Comparison of ENCODE assay signal across 17 mouse cellular contexts in the genomic region with DNA sequence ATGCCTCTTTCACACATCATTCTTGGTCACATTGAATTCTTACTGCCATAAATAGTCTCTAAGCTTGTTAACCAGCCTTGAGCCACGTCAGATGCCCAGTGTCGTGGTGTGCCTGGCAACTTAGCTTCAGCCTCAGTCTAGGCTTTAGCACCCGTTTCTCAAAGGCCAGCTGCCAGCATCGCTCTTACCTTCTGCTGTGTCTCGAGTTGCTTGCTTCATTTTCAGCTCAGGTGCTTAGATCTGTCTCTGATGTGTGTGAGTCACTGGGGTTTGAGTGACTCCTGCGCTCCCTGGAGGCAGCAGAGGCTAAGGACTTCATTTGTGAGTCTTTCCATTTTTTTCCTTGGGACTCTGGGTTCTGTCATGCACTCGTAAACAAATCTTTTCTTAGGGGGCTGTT.
DNase-seq lines count a peak whose midpoint lies in the region; ATAC-seq and TF ChIP-seq lines count a peak whose summit lies in the region.
"Had no signal": no experiment of that assay in that cellular context is flagged by ENCODE, and none has a peak within 500 bp of the region (broad histone marks: within the 10 kb centered on the region; RNA-seq: fewer than 3 reads in every experiment).

No protein-coding gene starts in this region.

- DNase-seq in lung, postnatal 0 days (ENCODE audit: low spot score), result no peak
- no peak for DNase-seq in lung, adult 2 months
- peak; percentile 66 for DNase-seq in thymus, postnatal 4 days
- DNase-seq in adrenal gland, adult 2 months, result no peak
- DNase-seq: adrenal gland, adult 8-10 months; cerebellum, adult 11 months; cerebellum, postnatal 14 days; liver; liver, postnatal 0 days; lung, postnatal 36 days had no signal

- TF ChIP-seq EP300 in lung, postnatal 0 days (IDR thresholded peaks at IDR 0.05), result no peak

- TF ChIP-seq POLR2A in lung, adult 2 months (IDR thresholded peaks at IDR 0.05; ENCODE audit: borderline replicate concordance, extremely low read depth, low read depth, low read length), result no peak
- no peak for TF ChIP-seq POLR2A in olfactory bulb, adult 2 months (IDR thresholded peaks at IDR 0.05; ENCODE audit: insufficient read depth, low read depth, low read length)

- H3K4me2 ChIP-seq in heart, embryonic 16.5 days (ENCODE audit: low read depth, low read length), result no peak overlapping the region
- H3K4me2 ChIP-seq in heart, embryonic 12.5 days, result no peak overlapping the region
- H3K4me2 ChIP-seq in lung, postnatal 0 days (replicated peaks; ENCODE audit: low read depth, low read length), result no peak overlapping the region
- H3K4me2 ChIP-seq: neural tube, embryonic 12.5 days had no signal

- H3K4me1 ChIP-seq in heart, embryonic 16.5 days (ENCODE audit: control insufficient read depth, insufficient read depth, low read length), result peaks cover 29% of the 10 kb centered on the region
- peaks cover 39% of the 10 kb centered on the region for H3K4me1 ChIP-seq in heart, embryonic 12.5 days (replicated peaks)
- no peaks in the 10 kb centered on the region for H3K4me1 ChIP-seq in lung, postnatal 0 days (ENCODE audit: insufficient read depth, low read depth, low read length)
- H3K4me1 ChIP-seq in lung, adult 2 months (ENCODE audit: control insufficient read depth, insufficient read depth, low read length), result no peaks in the 10 kb centered on the region
- H3K4me1 ChIP-seq in olfactory bulb, adult 2 months (ENCODE audit: control insufficient read depth, insufficient read depth, low read length), result peaks cover 27% of the 10 kb centered on the region
- H3K4me1 ChIP-seq: neural tube, embryonic 12.5 days had no signal

- H3K36me3 ChIP-seq in heart, embryonic 16.5 days (ENCODE audit: control insufficient read depth, insufficient read depth), result no peaks in the 10 kb centered on the region
- H3K36me3 ChIP-seq in heart, embryonic 12.5 days, result 0 out of 2 replicates have a peak, but pooled peaks cover 1% of the 10 kb centered on the region
- no peaks in the 10 kb centered on the region for H3K36me3 ChIP-seq in lung, postnatal 0 days (ENCODE audit: insufficient read depth, low read length)

- H3K27me3 ChIP-seq in heart, embryonic 16.5 days (ENCODE audit: control insufficient read depth, insufficient read depth, low read length), result no peaks in the 10 kb centered on the region
- no peaks in the 10 kb centered on the region for H3K27me3 ChIP-seq in heart, embryonic 12.5 days (replicated peaks)
- H3K27me3 ChIP-seq in lung, postnatal 0 days (replicated peaks; ENCODE audit: insufficient read depth, low read length), result no peaks in the 10 kb centered on the region
- H3K27me3 ChIP-seq: neural tube, embryonic 12.5 days had no signal

- peak overlapping the region; percentile 49; the same call in 1 of the 2 replicates for H3K9ac ChIP-seq in heart, embryonic 16.5 days (ENCODE audit: low read length)
- H3K9ac ChIP-seq in heart, embryonic 12.5 days, result no peak overlapping the region
- no peak overlapping the region for H3K9ac ChIP-seq in lung, postnatal 0 days (replicated peaks; ENCODE audit: low read depth)
- H3K9ac ChIP-seq: liver, postnatal 0 days; neural tube, embryonic 12.5 days had no signal

- peak overlapping the region; percentile 61 for H3K27ac ChIP-seq in heart, embryonic 16.5 days (ENCODE audit: low read length)
- no peak overlapping the region for H3K27ac ChIP-seq in heart, embryonic 12.5 days (ENCODE audit: poor library complexity, severe bottlenecking)
- no peak overlapping the region for H3K27ac ChIP-seq in lung, postnatal 0 days (ENCODE audit: low read length)
- peak overlapping the region; percentile 80 for H3K27ac ChIP-seq in olfactory bulb, adult 2 months (ENCODE audit: insufficient read depth, low read depth, low read length)
- H3K27ac ChIP-seq: embryonic facial prominence, embryonic 10.5 days; hindbrain, embryonic 10.5 days; neural tube, embryonic 12.5 days had no signal

- no peak for ATAC-seq in heart, embryonic 16.5 days (replicated peaks; ENCODE audit: extremely low read depth, insufficient read depth, low FRiP score)
- no peak for ATAC-seq in heart, embryonic 12.5 days (ENCODE audit: insufficient number of reproducible peaks, low FRiP score)
- no peak for ATAC-seq in lung, postnatal 0 days
- ATAC-seq: forebrain, embryonic 14.5 days; liver, postnatal 0 days had no signal

- WGBS in heart, embryonic 16.5 days, result 49% methylated on average over 7 of the region's 7 CpGs
- WGBS in heart, embryonic 12.5 days, result 75% methylated on average over 7 of the region's 7 CpGs
- WGBS in lung, postnatal 0 days, result 72% methylated on average over 7 of the region's 7 CpGs
- 76% methylated on average over 7 of the region's 7 CpGs for WGBS in lung, adult 2 months
- WGBS in olfactory bulb, adult 2 months, result 36% methylated on average over 7 of the region's 7 CpGs

- 0 out of 2 replicates have a peak, but pooled peaks have one; percentile 5 for TF ChIP-seq CTCF in lung, postnatal 0 days (IDR thresholded peaks at IDR 0.05)
- no peak for TF ChIP-seq CTCF in lung, adult 2 months (IDR thresholded peaks at IDR 0.05; ENCODE audit: insufficient read depth, low read length)
- TF ChIP-seq CTCF in olfactory bulb, adult 2 months (IDR thresholded peaks at IDR 0.05; ENCODE audit: insufficient read depth, low read depth, low read length), result no peak

- H3K9me3 ChIP-seq in heart, embryonic 16.5 days (replicated peaks; ENCODE audit: control insufficient read depth, low read length), result no peaks in the 10 kb centered on the region
- H3K9me3 ChIP-seq in heart, embryonic 12.5 days (replicated peaks), result no peaks in the 10 kb centered on the region
- no peaks in the 10 kb centered on the region for H3K9me3 ChIP-seq in lung, postnatal 0 days (ENCODE audit: low read length)
- H3K9me3 ChIP-seq: embryonic facial prominence, embryonic 10.5 days; hindbrain, embryonic 10.5 days; neural tube, embryonic 12.5 days had no signal

- H3K4me3 ChIP-seq in heart, embryonic 16.5 days (ENCODE audit: low read length), result no peak overlapping the region
- no peak overlapping the region for H3K4me3 ChIP-seq in heart, embryonic 12.5 days
- H3K4me3 ChIP-seq in lung, postnatal 0 days (ENCODE audit: low read depth, low read length), result no peak overlapping the region
- no peak overlapping the region for H3K4me3 ChIP-seq in lung, adult 2 months (replicated peaks; ENCODE audit: extremely low read depth, low read depth, low read length)
- H3K4me3 ChIP-seq in olfactory bulb, adult 2 months (ENCODE audit: insufficient read depth, low read depth, low read length), result no peak overlapping the region
- H3K4me3 ChIP-seq: embryonic facial prominence, embryonic 10.5 days; hindbrain, embryonic 10.5 days; neural tube, embryonic 12.5 days had no signal

Comparison
In these comparisons a context has a peak if more than half of its experiments do, and no peak if none do; other contexts are left out.
1. H3K27ac ChIP-seq: peak in heart, embryonic 16.5 days (single experiment) and olfactory bulb, adult 2 months (single experiment); none in heart, embryonic 12.5 days (single experiment) and lung, postnatal 0 days (single experiment).